Mouse (Mus musculus): ENCODE measurements around the gene Prpsap1.

DNA sequence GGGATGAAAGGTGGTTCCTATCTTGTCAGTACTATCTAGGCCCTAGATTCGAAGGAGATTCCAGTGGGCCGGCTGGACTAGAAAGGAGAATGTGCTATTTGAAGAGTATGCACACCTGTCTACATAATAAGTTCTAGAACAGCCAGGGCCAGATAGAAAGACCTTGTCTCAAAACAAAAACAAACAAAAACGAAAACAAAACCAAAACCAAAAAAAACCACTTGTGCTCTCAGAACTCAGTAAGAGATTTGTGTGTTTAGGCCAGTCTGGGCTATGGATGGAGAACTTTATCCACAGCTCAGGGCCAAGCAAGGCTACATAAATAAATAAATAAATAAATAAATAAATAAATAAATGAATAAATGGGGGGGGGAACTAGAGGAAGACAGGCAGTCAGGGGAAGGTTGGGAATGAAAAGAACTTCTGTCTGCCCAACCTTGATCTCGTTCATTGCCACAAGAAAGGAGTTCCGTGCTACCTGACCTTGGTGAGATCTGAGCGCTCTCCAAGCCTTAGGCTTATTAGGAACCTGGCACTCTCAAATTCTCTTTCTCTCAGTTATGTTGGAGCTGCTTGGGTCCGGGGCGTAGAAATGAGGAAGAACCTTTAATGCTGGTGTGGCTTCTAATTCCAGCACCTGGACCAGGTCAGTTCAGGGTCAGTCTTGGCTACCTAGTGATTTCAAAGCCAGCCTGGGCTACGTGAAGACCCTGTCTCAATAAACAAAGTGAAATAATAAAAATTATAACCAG, 64.0 kb downstream of the Prpsap1 start:
- no peak for TF ChIP-seq CTCF (IDR thresholded peaks at IDR 0.05; ENCODE audit: insufficient read depth, low read depth, low read length)
- no peak for TF ChIP-seq POLR2A (IDR thresholded peaks at IDR 0.05; ENCODE audit: insufficient read depth, low read depth, low read length)
